Mouse (Mus musculus): ENCODE measurements around the gene Mrpl33.

Gene Mrpl33

DNA sequence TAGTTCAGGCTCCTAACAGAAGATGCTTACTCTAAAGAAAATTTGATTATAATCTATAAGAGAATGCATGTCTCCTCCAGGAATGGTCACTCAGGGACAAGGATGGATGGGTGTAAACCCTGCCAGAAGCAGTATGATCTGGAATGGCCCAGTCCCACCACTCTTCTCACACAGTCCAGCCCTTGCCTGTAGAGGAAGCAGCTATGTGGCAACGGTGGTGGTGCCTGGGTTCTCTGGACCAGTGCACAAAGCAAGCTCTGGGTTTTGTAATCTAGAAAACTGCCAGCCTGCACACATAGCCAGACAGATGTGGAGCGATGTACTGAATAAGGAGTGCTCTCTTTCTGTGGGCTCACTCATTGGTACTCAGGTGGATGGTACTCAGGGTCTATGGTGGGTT, 43.8 kb downstream of the Mrpl33 start:
- in situ Hi-C loops (cut with MboI), result no loop called here

DNA sequence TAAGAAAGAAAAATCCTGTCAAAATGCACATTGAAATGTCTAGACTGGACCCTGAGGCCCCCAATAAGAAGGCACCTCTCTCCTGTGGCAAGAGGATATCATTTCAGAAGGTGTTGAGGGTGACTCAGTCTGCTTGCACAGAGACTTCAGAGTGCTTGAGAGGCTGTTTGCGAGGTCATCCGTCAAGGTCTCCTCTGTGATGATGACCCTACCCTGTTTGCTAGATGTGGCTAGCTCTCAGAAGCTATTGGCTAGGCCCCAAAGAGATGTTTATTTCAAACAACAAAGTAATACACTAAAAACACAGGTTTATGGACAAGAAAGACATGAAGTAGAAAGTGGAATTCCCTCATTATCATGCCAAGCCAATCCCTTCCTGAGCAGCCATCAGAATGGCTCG, 45.6 kb downstream of the Mrpl33 start:
- in situ Hi-C loops (cut with MboI), result no loop called here

DNA sequence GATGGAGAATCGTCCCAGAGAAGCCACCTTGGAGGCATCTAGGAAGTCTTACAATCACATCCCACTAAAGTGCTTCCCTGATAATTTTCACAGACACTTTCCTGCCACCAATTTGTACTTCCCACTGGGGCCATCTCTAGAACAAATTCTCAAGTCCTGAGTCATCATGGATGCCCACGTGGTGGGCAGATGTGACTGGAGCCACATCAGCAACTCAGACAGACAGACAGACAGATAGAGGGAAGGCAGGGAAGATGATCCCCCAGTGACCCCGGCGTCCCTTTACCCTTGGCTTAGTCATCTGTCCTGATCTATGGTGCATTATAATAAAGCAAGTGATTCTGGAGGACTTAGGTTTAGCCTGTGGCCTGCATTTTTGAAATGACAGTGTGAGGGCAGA, 47.5 kb downstream of the Mrpl33 start:
- in situ Hi-C loops (cut with MboI), result no loop called here

DNA sequence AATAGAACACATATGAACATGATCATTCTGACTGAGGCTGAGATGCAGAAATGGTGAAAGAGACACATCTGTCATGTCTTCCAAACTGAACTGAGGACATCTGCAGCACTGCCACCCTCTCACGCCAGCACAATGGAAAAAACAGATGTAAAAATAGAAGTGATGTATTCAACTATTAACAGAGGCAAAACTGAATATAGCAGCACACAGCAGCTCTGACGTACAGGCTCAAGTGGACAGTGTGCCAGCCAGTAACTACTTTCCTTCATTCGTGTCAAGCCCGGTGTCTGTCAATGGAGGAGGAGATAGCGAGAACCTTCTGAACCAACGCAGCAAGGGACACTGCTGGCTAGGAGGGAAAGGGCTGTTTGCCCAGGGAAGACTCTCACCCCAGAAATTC, 48.1 kb downstream of the Mrpl33 start:
- in situ Hi-C loops (cut with MboI), result no loop called here

DNA sequence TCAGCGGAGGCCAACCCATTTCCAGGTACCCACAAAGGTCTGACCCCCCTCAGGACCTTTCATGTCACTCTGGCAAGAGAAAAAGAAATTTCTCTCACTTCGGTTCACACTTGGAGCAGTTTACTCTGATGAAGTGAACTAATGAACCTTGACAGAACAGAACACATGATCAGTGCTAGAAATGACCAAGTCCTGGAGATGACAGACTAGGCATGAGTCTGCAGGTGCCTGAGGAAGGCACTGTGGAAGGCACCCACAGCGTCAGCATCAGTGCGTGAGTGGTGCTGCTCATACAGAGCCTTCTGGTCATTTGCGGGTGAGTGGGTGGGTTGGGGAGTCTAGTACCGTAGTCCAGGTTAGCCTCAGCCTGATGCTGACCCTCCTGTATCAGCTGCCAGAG, 49.1 kb downstream of the Mrpl33 start:
- in situ Hi-C loops (cut with MboI), result no loop called here

DNA sequence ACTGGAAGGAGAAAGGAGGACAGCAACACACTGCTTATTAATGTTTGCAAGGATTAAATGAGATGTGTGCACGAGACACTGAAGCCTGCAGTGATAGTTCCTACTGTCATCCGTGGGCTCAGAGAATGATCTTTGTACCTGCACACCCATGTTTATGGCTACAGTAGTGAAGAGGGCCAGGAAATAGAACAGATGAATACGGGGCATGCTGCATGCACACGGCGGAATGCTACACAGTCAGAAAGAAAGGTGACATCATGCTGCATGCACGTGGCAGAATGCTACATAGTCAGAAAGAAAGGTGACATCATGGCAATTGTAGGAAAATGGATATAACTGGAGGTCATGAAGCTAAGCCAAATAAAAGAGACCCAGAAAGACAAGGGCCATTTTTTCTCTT, 49.8 kb downstream of the Mrpl33 start:
- in situ Hi-C loops (cut with MboI), result no loop called here

DNA sequence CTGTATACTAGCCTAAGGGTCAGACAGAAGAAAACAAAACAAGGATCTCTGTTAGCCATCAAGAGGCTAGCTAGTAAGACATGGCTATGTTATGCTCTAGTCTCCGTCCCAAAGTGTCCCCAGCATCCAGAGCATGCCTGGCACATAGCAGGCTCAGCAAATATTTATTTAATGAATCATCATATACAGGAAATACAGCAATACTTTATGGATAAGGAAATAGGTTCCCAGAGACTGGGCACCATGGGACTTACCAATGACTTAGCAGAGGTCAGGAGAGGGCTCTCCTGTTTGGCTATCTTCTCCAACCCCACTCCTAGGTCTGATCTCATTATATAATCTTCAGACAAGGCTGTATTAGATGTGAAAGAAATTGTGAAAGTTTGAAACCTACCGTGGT, 50.6 kb downstream of the Mrpl33 start:
- in situ Hi-C loops (cut with MboI), result no loop called here

DNA sequence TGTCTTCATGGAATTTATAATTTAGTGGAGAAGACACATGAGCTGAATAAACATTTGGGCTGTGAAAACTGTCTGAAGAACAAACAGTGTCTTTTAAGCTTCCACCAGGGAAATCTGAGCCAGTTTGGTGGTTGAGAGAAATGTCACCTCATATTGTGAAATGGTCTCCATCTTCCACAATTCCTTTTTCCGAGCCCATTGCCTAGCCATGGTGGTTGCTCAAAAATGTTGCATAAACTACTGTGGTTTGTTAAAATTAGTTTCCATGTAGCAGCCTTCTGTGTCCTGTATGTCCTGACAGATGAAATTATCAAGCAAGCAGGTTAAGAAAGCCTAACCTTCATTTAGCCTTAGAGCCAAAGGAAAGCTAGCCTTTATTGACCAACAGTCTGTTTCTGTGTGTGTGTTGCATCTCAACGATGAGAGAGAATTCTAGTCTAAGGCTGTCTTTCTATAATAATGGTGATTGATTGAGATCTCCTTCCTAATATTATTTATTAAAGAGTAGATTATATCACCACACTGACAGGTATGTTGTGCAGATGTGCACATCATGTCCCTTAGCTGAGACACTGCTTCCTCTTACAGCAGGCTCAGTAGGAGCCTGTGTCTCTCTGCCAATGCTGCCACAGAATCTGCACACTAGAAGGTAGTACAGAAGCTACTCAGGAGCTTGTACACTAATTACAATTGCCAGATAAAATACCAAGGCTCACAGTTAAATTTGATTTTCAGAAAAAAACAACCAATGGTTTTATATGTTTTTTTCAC, 54.0 kb downstream of the Mrpl33 start:
- in situ Hi-C loops (cut with MboI), result no loop called here

DNA sequence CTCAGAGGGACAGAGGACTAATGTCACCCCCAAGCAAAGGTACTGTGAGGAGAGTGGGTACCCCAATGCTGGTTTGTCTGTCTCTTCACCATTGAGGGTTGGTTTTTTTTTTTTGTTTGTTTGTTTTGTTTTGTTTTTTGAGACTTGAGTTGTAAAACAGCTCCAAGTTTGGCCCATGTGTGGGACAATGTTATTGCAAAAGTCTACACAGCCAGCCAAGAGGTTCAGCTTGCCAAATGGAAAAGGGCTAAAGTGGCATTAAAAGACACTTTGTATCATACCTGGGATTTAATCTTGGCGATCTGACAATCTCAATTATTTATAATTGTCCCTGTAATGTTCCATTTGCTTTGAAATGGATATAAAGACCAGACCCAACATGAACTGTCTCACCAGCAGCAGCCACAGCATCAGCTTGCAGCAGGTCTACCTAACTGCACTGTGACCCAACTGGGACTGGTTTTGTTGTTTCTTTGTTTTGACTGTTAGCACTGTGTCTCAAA, 59.0 kb downstream of the Mrpl33 start:
- in situ Hi-C loops (cut with MboI), result no loop called here

DNA sequence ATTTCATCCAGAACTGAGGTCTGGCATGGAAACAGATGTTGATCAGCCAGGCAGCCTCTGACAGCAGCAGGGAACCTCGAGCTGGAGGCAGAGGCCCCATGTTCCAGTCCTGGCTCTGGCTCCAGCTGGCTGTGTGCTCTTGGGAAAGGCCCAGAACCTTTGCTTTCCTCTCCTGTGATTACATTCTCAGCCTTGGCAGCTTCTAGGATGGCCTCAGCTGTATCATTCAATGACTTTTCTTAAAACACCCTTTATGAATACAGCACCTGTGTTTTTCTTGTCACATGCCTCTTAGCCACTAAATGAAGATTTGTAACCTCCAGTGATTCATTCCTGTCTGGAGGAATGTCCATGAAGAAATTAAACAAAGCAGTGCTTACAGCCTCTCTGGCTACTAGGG, 69.4 kb downstream of the Mrpl33 start:
- in situ Hi-C loops (cut with MboI), result no loop called here

DNA sequence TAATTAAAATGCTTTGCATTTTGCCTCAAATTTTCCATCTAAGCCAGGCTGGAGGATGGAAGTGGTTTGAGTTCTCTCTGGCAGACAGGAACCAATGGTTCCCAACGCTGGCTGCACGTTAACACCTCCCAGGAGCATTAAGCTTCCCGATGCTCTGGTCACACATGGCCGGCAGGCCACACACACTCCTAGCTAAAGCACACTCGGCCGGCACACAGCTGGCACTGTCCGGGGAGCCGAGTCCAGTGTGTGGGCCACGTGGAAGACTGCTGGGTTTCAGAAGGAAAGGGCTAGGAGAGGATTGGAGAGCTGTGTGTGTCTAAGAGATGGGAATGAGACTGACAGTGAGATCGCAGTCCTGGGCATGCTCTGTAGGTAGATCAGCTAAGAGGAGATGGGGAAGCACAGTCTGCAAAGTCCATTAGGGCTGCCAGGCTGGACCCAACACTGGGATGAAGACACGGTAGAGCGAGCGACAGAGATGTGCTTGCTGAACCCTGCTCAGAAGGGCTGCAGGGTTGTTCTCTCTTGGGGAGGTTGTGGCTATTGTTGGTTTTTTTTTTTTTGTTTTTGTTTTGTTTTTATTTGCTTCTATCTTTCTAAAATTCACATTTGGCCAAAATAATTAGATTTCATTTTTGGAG, 71.7 kb downstream of the Mrpl33 start:
- in situ Hi-C loops (cut with MboI), result no loop called here

DNA sequence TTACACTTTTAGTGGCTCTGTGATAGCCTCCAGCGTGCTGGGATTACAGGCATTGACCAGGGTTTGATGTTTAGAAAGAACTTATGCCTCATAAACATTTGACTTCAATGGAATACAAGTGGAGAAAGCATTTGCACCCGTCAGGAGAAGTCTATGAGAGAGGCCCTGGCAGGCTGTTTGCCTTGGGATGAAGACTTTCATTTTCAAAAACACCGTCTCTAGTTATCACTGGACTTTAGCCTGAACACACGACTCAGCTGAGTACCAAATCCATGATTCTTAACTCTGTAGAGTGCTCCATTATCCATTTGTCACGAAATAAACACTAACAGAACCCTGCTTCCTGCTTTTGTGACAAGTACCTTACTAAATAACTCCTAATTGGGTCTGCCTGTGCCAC, 73.2 kb downstream of the Mrpl33 start:
- in situ Hi-C loops (cut with MboI), result no loop called here

DNA sequence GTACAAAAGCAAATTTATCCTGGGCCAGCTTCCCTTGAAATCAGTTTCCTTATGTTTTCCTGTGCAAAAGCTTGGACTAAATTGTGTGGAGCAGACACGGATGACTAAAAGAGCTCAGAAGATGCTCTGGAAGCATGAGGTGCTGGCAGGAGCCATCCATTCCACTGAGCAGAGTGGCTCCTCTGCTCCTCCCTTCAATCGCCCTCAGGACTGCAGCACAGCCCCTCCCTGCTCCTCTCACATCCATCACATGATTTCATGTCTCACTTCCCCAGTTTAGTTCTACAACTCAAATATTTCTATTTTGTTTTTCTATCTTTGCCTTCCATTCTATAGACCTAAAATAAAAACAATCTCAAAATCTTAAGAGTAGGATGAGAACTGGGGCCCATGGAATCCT, 74.4 kb downstream of the Mrpl33 start:
- in situ Hi-C loops (cut with MboI), result no loop called here

DNA sequence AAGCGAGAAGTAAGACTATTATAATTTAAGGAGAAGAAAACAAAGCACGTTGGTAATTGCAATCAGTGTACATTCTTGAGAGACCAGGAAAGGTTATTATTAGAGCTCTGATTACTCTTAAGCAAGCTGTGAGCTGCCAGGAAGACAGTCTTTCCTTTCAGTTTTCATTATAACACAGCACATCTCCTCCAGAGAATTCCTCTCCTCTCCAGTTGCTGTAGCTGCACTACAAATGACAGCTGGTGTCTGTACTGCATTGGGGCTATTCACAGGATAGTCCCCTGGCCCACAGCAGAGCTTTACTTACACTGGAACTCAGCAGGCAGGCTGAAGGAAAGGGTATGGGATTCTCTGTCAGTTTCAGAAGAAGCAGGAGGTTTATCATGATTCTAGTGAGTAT, 76.7 kb downstream of the Mrpl33 start:
- in situ Hi-C loops (cut with MboI), result no loop called here

DNA sequence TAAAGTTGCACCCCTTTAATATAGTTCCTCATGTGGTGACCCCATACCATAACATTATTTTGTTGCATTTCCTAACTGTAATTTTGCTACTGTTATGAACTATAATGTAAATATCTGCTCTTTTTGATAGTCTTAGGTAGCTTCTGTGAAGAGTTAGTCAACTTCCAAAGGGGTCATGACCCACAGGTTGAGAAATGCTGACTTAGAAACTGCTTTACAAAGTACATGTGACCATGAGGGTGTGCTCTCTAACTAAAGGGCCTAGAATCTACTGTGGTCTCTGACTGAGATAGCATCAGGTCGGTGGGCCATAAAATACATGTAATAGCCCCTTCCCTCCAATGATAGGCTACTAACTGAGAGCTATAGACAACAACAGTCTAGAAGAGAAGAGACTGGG, 81.3 kb downstream of the Mrpl33 start:
- in situ Hi-C loops (cut with MboI), result no loop called here

DNA sequence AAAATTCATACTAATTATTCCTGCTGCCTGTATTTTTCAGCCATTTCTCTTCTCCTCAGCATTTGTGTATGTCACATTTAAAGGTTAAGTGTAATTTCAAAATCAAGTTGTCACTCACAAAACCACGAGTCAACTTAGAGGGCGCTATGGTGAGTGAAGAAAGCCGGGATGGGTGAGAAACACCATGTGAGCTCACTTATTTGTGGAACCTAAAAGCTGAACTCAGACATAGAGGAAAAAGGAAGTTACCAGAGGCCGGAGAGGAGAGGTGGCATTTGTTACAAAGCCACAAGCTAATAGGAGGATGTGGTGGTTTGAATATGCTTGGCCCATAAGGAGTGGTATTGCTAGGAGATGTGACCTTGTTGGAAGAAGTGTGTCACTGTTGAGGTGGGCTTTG, 83.4 kb downstream of the Mrpl33 start:
- in situ Hi-C loops (cut with MboI), result no loop called here

DNA sequence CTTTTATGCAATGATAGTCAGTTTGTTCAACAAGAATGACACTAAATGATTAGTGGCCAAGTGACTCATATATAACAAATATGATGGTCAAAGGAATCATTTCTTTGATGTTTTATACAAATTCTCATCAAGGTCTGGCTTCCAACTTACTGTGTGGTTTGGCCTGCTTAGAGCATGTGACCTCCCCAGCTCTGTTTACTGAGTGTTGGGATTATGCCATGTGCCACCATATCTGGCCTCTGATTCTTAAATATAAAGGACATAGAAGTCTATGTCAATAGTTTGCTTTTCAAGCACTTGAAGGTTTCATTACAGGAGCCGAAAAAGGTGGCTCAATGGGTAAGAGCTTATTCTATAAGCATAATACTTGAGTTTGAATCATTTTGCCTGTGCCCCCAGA, 85.6 kb downstream of the Mrpl33 start:
- in situ Hi-C loops (cut with MboI), result no loop called here

DNA sequence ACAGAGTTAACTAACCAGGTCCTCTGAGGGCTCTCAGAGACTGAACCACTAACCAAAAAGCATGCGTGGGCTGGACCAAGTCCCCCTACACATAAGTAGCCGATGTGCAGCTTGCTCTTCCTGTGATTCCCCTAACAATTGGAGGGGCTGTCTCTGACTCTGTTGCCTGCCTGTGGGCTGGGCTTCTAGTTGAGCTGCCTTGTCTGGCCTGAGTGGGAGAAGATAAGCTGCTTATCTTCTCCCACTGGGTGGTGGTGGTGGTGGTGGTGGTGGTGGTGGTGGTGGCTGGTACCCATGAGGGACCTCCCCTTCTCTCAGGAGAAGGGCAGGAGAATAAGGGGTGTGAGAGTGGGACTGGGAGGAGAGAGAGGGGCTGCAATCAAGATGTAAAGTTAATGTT, 89.3 kb downstream of the Mrpl33 start:
- in situ Hi-C loops (cut with MboI), result no loop called here

DNA sequence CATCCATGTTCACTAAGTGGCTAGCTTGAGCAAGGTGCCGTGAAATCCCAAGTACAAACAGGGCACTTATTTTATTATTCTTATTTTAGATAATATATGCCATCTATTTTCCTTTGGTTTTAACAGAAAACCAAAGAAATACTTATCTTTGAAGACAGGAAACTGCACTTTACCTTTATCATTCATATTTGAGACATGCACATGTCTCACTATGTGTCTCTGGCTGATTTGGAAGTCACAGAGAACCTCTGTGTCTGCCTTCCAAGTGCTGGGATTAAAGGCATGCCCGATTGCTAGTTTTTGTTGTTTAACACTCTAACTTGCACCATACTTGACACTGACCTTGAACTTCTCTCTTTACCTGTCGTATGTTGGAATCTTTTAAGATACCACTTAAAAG, 91.2 kb downstream of the Mrpl33 start:
- in situ Hi-C loops (cut with MboI), result no loop called here

DNA sequence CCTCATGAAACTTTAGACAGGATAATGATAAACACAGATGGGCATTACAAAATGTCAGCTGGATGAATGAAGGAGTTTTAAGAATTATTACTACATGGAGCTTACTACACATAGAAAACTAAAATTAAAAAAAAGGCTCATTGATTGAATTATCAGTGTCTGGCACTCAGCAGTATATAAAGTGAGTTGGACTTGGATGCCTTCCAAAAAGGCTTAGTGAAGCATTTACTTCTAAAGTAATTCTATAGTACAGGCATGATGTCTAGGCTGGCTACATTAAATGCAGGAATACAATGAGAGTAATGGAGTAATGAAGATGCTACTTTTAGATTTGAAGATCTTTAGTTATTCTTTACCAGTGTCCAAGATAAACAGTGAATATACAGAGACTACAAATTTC, 96.5 kb downstream of the Mrpl33 start:
- in situ Hi-C loops (cut with MboI), result loop anchor here (10.0 kb wide), 1 partner anchor 442 kb away; the partner anchor contains the start of gene Fosl2

DNA sequence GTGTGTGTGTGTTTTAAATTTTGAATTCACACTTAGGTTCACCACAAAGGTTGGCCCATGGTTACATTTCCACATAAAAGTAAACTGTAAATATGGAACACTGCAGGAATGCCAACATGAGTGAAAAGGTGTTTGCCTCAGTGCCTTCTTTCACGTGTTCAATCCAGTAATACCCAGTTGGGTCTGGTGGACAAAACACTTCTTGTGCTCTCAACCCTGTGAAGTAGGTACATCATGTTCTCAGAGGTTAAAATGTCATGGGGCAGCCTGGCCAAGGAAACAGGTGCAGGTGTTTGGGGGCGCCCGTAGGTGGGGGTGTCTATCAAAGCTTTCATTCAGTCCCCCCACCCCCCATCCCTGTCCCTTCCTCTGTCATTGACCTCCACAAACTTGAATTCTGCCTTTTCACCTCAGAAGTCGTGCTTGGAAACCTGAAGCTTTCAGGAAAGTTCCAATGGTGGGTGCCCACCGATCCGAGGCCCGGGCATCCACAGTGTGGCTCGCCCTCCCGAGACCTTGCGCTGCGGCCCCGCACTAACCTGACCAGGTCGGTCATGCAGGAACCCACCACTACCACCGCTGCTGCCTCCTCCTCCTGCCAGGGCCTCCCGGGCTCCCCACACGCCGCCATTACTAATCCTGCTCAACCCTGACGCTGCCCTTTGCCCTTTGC, 100.4 kb downstream of the Mrpl33 start, which contains the start of gene Rbks:
Gene Rbks, minus strand, starts transcription at position 657 of the 673 bp plus-strand sequence.
- in situ Hi-C loops (cut with MboI), result loop anchor here (10.0 kb wide), 1 partner anchor 438 kb away; the partner anchor contains the start of gene Fosl2

DNA sequence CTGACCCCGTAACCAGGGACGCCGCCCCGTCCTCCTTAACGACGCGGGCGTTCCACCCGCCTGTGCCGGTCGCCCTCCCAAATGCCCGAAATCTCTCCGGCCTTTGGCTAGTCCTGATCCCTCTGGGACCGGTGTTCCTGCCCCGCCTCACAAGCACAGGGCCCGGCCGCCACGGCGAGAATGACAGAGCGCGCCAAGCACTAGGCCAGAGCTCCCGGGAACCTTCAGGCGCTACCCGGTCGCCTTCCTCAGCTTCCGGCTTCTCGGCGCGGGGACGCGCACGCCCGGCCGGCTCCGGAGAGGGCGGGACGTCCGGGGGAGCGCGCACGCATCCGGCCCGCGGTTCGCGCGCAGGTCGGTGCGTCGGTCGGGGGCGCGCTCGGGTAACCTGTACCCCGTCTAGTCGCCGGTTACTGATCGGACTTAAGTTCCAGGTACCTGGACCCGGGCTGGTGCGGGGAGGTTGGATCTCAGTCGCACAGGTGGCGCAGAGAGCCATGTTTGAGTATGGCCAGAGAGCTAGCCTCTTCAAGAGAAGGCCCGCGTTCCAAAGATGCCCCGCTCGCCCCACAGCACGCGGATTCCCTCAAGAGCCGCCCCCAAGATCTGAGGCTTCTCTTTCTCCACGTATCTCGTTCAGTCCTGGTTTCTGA, 101.0 kb downstream of the Mrpl33 start, which contains the start of gene Babam2:
Gene Babam2, plus strand, starts transcription at position 41 of the 653 bp plus-strand sequence.
- in situ Hi-C loops (cut with MboI), result loop anchor here (10.0 kb wide), 1 partner anchor 437 kb away; the partner anchor contains the start of gene Fosl2

Data from mature B cell (primary cell).